Mouse (Mus musculus) brain, embryonic 14.5 days (tissue): ENCODE results near the gene Ttf2.

Experiments used
- CTCF ChIP-seq: fragments of 200-500 bp; IDR thresholded peaks from 2 replicates; pipeline ENCODE4 v1.5.1; 2012; ENCODE audit warnings: inconsistent platforms, mild to moderate bottlenecking, moderate library complexity, borderline replicate concordance; ENCODE audit not compliant: insufficient read depth, insufficient read length; ENCODE audit errors: extremely low read depth
- POLR2A ChIP-seq: fragments of 200-500 bp; IDR thresholded peaks from 2 replicates; pipeline ENCODE4 v1.6.1; 2012; ENCODE audit warnings: mild to moderate bottlenecking, inconsistent platforms, borderline replicate concordance; ENCODE audit not compliant: poor library complexity, insufficient read depth, insufficient read length, severe bottlenecking; ENCODE audit errors: extremely low read depth

GRCm38 (mm10) chr3:100920611-100921140 is 48.8 kb downstream of the Ttf2 start:
- TF ChIP-seq CTCF (no peak), POLR2A (no peak)
